Mouse (Mus musculus): Measurements from ENCODE around the gene Ttc23. TPM values are rescaled to one million over a fixed set of nuclear protein-coding genes. Genes with fewer than 3 reads are reported as not detected.

Ttc23 gene
- polyA plus RNA-seq, 1 experiment: 8.8 TPM

DNA sequence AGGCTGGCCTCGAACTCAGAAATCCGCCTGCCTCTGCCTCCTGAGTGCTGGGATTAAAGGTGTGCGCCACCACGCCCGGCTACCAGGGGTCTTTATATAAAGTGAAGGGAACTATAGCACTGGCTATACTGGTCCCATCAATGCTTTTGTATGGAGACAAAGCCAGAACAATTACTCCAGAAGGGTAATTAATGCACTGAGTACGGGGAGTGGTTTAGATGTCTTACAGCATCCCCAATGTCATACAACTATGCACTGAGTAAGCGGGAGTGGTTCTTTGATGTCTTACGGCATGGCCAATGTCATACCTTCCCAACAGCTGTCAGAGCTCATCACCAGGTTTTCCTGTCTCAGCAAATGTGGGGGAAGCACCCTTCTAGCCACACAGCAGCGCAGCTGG, 4.3 kb upstream of the Ttc23 start:
- Histone ChIP-seq H3K36me3 (ENCODE audit: control insufficient read depth, insufficient read depth, low read length) (no peaks in the 10 kb centered on the region; the same call in 1 of the 2 replicates), H3K27me3 (replicated peaks; ENCODE audit: control insufficient read depth, insufficient read depth, low read length) (no peaks in the 10 kb centered on the region), H3K4me3 (ENCODE audit: insufficient read depth, low read depth, low read length) (no peak overlapping the region), H3K4me1 (ENCODE audit: control insufficient read depth, insufficient read depth, low read length) (peaks cover 14% of the 10 kb centered on the region), H3K27ac (ENCODE audit: insufficient read depth, low read depth, low read length) (no peak overlapping the region)
- TF ChIP-seq CTCF (conservative IDR thresholded peaks at IDR 0.05; ENCODE audit: insufficient read depth, insufficient read length, low read depth, low read length) (no peak), POLR2A (IDR thresholded peaks at IDR 0.05; ENCODE audit: low read depth, low read length) (no peak)
- no peak for DNase-seq
- WGBS: 95% methylated on average over 9 of the region's 9 CpGs

DNA sequence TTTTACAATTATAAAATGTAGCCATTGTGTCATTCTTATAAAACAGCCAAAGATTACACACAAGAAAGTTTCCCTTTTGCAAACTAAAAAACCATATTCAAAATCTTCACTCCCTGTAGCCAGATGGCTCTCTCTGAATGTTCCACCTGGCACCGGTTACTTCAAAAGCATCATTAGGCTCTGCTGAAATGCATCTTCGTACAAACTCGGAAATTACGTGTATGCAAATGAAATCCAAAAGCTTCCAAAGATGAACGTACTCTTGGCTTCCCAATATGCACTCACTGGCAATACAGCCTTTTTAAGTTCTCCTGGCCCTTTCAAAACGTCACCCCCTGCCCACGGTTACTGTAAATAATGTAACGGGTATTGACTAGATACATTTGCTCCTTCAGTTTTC, 2.9 kb upstream of the Ttc23 start:
- no peak for DNase-seq
- WGBS: 20% methylated on average over 8 of the region's 8 CpGs
- no peaks in the 10 kb centered on the region for H3K27me3 ChIP-seq (replicated peaks; ENCODE audit: control insufficient read depth, insufficient read depth, low read length)
- H3K4me1 ChIP-seq (ENCODE audit: control insufficient read depth, insufficient read depth, low read length): peaks cover 14% of the 10 kb centered on the region
- H3K27ac ChIP-seq (ENCODE audit: insufficient read depth, low read depth, low read length): peak overlapping the region; percentile 47; the same call in 1 of the 2 replicates
- H3K36me3 ChIP-seq (ENCODE audit: control insufficient read depth, insufficient read depth, low read length): no peaks in the 10 kb centered on the region; the same call in 1 of the 2 replicates
- H3K4me3 ChIP-seq (ENCODE audit: insufficient read depth, low read depth, low read length): peak overlapping the region; percentile 41
- no peak for TF ChIP-seq POLR2A (IDR thresholded peaks at IDR 0.05; ENCODE audit: low read depth, low read length)
- no peak for TF ChIP-seq CTCF (conservative IDR thresholded peaks at IDR 0.05; ENCODE audit: insufficient read depth, insufficient read length, low read depth, low read length)

DNA sequence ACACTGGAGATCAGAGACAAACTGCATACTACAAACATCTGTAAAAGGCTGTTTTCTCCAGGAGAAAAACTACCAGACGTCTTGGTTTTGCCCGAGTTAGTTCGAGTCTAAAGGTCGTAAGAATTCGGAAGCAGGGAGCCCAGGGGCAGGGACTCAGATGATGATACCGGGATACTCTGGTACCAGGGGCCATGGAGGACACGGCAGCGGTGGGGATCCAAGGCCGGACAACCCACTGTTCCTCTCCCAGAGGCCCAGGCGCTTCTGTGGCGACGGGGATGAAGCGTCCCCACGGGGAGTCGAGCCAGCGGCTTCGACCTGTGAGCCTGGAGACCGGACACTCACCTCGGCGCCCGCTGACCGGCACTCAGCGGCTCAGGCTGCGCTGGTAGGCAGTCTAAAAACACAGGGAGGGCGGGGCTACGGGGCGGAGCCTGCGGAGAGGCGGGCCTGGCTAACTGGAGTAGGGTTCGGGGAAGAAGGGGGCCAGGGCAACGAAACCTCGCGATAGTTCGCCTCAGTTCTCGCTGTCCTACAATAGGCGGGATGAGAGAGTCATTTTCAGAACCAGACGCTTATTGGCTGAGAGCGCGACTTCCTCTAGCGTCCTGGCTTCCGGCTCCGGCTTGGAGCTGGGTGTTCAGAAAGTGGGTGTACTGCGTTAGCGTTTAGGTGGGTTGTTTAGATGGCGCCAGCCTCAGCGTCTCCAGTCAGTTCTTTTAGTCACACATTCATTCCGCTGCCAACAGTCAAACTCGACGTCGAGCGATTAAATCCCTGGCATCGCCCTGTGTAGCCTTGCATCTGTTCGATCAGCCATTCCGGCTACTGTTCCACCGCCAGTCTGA, 2.2 kb upstream of the Ttc23 start, which contains the start of gene Lrrc28:
Gene Lrrc28 (minus strand): TSS at position 436 of the 848 bp plus-strand sequence.
- Histone ChIP-seq H3K4me3 (ENCODE audit: insufficient read depth, low read depth, low read length) (peak within 1 kb of the TSS; percentile 89), H3K36me3 (ENCODE audit: control insufficient read depth, insufficient read depth, low read length) (no peaks in the 10 kb centered on the region; the same call in 1 of the 2 replicates), H3K27me3 (replicated peaks; ENCODE audit: control insufficient read depth, insufficient read depth, low read length) (no peaks in the 10 kb centered on the region), H3K27ac (ENCODE audit: insufficient read depth, low read depth, low read length) (peak within 1 kb of the TSS; percentile 78), H3K4me1 (ENCODE audit: control insufficient read depth, insufficient read depth, low read length) (peaks cover 11% of the 10 kb centered on the region; the same call in 1 of the 2 replicates)
- DNase-seq: peak; percentile 100
- TF ChIP-seq CTCF (conservative IDR thresholded peaks at IDR 0.05; ENCODE audit: insufficient read depth, insufficient read length, low read depth, low read length): no peak
- peak; percentile 92 for TF ChIP-seq POLR2A (IDR thresholded peaks at IDR 0.05; ENCODE audit: low read depth, low read length)
- WGBS: under 1% methylated on average over 55 of the region's 55 CpGs

DNA sequence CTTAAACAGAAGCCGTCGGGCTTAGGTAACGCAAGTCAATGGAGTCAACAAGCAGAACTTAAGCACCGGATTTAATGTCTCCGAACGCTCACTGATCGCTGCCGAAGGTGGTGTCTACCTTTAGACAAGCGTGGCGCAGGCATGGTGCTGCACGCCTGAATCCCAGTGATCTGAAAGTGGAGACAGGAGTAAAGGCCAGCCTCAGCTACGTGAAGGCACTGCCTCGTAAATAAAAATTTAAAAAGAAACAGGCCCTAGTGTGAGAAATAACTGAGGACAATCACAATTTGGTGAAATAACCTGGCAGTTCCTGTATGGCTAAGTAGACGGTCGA, 1.6 kb upstream of the Ttc23 start:
- no peak for DNase-seq
- Histone ChIP-seq H3K36me3 (ENCODE audit: control insufficient read depth, insufficient read depth, low read length) (no peaks in the 10 kb centered on the region; the same call in 1 of the 2 replicates), H3K27me3 (replicated peaks; ENCODE audit: control insufficient read depth, insufficient read depth, low read length) (no peaks in the 10 kb centered on the region), H3K4me1 (ENCODE audit: control insufficient read depth, insufficient read depth, low read length) (peaks cover 11% of the 10 kb centered on the region; the same call in 1 of the 2 replicates), H3K4me3 (ENCODE audit: insufficient read depth, low read depth, low read length) (peak overlapping the region; percentile 89), H3K27ac (ENCODE audit: insufficient read depth, low read depth, low read length) (peak overlapping the region; percentile 78)
- WGBS: under 1% methylated on average over 15 of the region's 15 CpGs
- no peak for TF ChIP-seq CTCF (conservative IDR thresholded peaks at IDR 0.05; ENCODE audit: insufficient read depth, insufficient read length, low read depth, low read length)
- no peak for TF ChIP-seq POLR2A (IDR thresholded peaks at IDR 0.05; ENCODE audit: low read depth, low read length)

DNA sequence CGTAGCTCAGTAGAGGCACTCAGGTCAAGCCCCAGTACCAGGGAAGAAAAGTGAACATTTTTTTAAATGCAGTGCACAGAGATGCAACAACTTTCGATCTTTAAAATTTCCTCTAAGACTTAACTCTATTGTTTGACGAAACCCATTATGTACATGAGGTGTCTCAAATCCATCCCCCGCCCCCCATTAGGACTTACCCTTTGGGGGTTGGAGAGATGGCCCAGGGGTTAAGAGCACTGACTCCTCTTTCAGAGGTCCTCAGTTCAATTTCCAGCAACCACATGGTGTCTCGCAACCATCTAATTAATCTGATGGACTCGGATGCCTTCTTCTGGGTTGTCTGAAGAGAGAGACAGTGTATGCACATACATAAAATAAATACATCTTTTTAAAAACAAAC, 1.1 kb upstream of the Ttc23 start:
- 13% methylated on average over 6 of the region's 6 CpGs for WGBS
- no peak for TF ChIP-seq CTCF (conservative IDR thresholded peaks at IDR 0.05; ENCODE audit: insufficient read depth, insufficient read length, low read depth, low read length)
- no peak for TF ChIP-seq POLR2A (IDR thresholded peaks at IDR 0.05; ENCODE audit: low read depth, low read length)
- Histone ChIP-seq H3K36me3 (ENCODE audit: control insufficient read depth, insufficient read depth, low read length) (no peaks in the 10 kb centered on the region), H3K4me1 (ENCODE audit: control insufficient read depth, insufficient read depth, low read length) (peaks cover 11% of the 10 kb centered on the region; the same call in 1 of the 2 replicates), H3K27ac (ENCODE audit: insufficient read depth, low read depth, low read length) (peak overlapping the region; percentile 78; the same call in 1 of the 2 replicates), H3K4me3 (ENCODE audit: insufficient read depth, low read depth, low read length) (peak overlapping the region; percentile 89), H3K27me3 (replicated peaks; ENCODE audit: control insufficient read depth, insufficient read depth, low read length) (no peaks in the 10 kb centered on the region)
- no peak for DNase-seq

DNA sequence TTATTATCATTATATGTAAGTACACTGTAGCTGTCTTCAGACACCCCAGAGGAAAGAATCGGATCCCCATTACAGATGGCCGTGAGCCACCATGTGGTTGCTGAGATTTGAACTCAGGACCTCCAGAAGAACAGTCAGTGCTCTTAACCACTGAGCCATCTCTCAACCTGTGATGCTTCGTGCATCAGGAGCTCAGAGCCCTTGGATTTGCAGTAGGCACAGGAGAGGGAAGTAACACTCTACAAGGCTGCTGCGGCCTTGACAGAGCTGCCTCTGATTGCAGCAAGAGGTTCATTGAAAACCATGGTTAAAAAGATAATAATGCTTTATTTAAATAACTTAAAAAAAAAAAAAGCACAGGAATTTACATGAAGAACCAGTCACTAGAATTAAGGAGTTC, 1.2 kb downstream of the Ttc23 start:
- TF ChIP-seq CTCF (conservative IDR thresholded peaks at IDR 0.05; ENCODE audit: insufficient read depth, insufficient read length, low read depth, low read length) (no peak), POLR2A (IDR thresholded peaks at IDR 0.05; ENCODE audit: low read depth, low read length) (no peak)
- 56% methylated on average over 4 of the region's 4 CpGs for WGBS
- H3K27ac ChIP-seq (ENCODE audit: insufficient read depth, low read depth, low read length): no peak overlapping the region
- H3K4me3 ChIP-seq (ENCODE audit: insufficient read depth, low read depth, low read length): 0 out of 2 replicates have a peak overlapping the region, but pooled peaks have one; percentile 12
- no peaks in the 10 kb centered on the region for H3K27me3 ChIP-seq (replicated peaks; ENCODE audit: control insufficient read depth, insufficient read depth, low read length)
- no peak for DNase-seq
- no peaks in the 10 kb centered on the region for H3K36me3 ChIP-seq (ENCODE audit: control insufficient read depth, insufficient read depth, low read length)
- H3K4me1 ChIP-seq (ENCODE audit: control insufficient read depth, insufficient read depth, low read length): peaks cover 9% of the 10 kb centered on the region; the same call in 1 of the 2 replicates

DNA sequence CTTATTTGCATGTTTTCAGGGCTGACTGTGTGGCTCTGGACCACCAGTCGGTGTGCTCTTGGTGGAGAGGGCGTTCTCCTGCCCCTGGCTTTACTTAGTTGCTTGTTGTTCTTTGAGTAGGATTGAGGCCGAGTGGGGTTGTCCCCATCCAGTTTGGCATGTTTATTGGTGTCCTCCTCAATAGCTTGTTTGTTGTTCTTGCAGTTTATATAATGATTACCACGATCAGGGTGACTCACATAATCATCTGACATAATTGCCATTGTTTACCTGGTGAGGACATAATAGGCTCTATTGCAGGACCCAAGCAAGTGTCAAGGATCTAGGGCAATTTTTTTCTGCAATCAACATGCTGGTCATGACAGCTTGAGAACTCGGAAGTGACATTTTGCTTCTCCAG, 5.0 kb downstream of the Ttc23 start:
- 71% methylated on average over 5 of the region's 5 CpGs for WGBS
- no peak overlapping the region for H3K4me3 ChIP-seq (ENCODE audit: insufficient read depth, low read depth, low read length)
- TF ChIP-seq POLR2A (IDR thresholded peaks at IDR 0.05; ENCODE audit: low read depth, low read length) (no peak), CTCF (conservative IDR thresholded peaks at IDR 0.05; ENCODE audit: insufficient read depth, insufficient read length, low read depth, low read length) (no peak)
- H3K4me1 ChIP-seq (ENCODE audit: control insufficient read depth, insufficient read depth, low read length): peaks cover 7% of the 10 kb centered on the region; the same call in 1 of the 2 replicates
- H3K27me3 ChIP-seq (replicated peaks; ENCODE audit: control insufficient read depth, insufficient read depth, low read length): no peaks in the 10 kb centered on the region
- no peak overlapping the region for H3K27ac ChIP-seq (ENCODE audit: insufficient read depth, low read depth, low read length)
- DNase-seq: no peak
- no peaks in the 10 kb centered on the region for H3K36me3 ChIP-seq (ENCODE audit: control insufficient read depth, insufficient read depth, low read length)
